Mouse (Mus musculus) CH12.LX (cell line): Measurements from ENCODE around the gene Msl3l2.

Experiments
- CHD1 ChIP-seq: IDR thresholded peaks from 2 replicates; pipeline ENCODE4 v1.6.1; 2012; ENCODE audit warnings: low read depth, low read length, improper control_type of control experiment, inconsistent platforms
- CHD2 ChIP-seq: IDR thresholded peaks from 2 replicates; pipeline ENCODE4 v1.6.1; 2011; ENCODE audit warnings: low read length, improper control_type of control experiment
- CTCF ChIP-seq, 2 experiments: IDR thresholded peaks in 1 of 2; conservative IDR thresholded peaks in 1 of 2; 2 replicates each; pipeline ENCODE4 v1.5.1; 2011 to 2012; ENCODE audit warnings: low read depth in 2 of 2, low read length in 2 of 2, improper control_type of control experiment in 1 of 2, inconsistent platforms in 1 of 2, mild to moderate bottlenecking in 1 of 2, moderate library complexity in 1 of 2
- EP300 ChIP-seq: IDR thresholded peaks from 2 replicates; pipeline ENCODE4 v1.6.1; 2011; ENCODE audit warnings: low read length, improper control_type of control experiment
- ETS1 ChIP-seq: conservative IDR thresholded peaks from 2 replicates; pipeline ENCODE4 v1.6.1; 2012; ENCODE audit warnings: low read depth, mild to moderate bottlenecking, inconsistent platforms, low read length, improper control_type of control experiment, moderate library complexity
- JUN ChIP-seq: IDR thresholded peaks from 2 replicates; pipeline ENCODE4 v1.6.1; 2011; ENCODE audit warnings: low read depth, mild to moderate bottlenecking, low read length, improper control_type of control experiment, moderate library complexity; ENCODE audit not compliant: insufficient read depth
- JUND ChIP-seq: conservative IDR thresholded peaks from 2 replicates; pipeline ENCODE4 v1.6.1; 2011; ENCODE audit warnings: low read depth, low read length, improper control_type of control experiment
- MAFK ChIP-seq: IDR thresholded peaks from 2 replicates; pipeline ENCODE4 v1.6.1; 2011; ENCODE audit warnings: low read length, improper control_type of control experiment; ENCODE audit not compliant: insufficient replicate concordance
- MEF2A ChIP-seq: IDR thresholded peaks from 2 replicates; pipeline ENCODE4 v1.6.1; 2014; ENCODE audit warnings: low read depth, mild to moderate bottlenecking, inconsistent platforms, low read length, improper control_type of control experiment, borderline replicate concordance
- PAX5 ChIP-seq: IDR thresholded peaks from 2 replicates; pipeline ENCODE4 v1.6.1; 2012; ENCODE audit warnings: low read length, inconsistent platforms, mixed read lengths
- POLR2A ChIP-seq: IDR thresholded peaks from 2 replicates; pipeline ENCODE4 v1.6.1; 2011; ENCODE audit warnings: low read depth, mild to moderate bottlenecking, improper control_type of control experiment, low read length
- USF2 ChIP-seq: conservative IDR thresholded peaks from 2 replicates; pipeline ENCODE4 v1.6.1; 2011; ENCODE audit warnings: low read depth, low read length, improper control_type of control experiment

DNA sequence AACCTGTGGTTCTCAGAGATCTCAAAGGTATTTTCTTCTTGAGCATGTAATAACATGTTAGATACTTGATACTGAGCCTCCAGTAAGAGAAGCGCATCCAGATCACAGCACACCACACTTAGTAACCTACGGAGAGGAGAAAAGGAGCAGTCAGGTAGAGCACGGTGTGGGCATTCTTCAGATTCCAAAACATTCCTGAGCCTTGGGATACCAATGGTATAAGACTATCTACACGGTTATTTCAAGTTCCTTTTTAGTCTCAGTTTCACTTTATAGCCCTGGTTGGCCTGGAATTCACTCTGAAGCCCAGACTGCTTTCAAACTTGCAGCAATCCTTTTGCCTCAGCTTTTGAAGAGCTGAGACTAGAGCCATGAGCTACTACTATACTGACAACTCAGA, 17.0 kb upstream of the Msl3l2 start:
- TF ChIP-seq CTCF (conservative IDR thresholded peaks at IDR 0.05 in 1 of 2, IDR thresholded peaks at IDR 0.05 in 1 of 2; ENCODE audit: low read depth in 2 of 2, low read length in 2 of 2), result no peak
- no peak for TF ChIP-seq JUN
- no peak for TF ChIP-seq POLR2A
- no peak for TF ChIP-seq EP300
- no peak for TF ChIP-seq JUND
- TF ChIP-seq USF2, result no peak
- TF ChIP-seq ETS1, result no peak
- no peak for TF ChIP-seq MAFK
- TF ChIP-seq CHD2, result no peak
- no peak for TF ChIP-seq MEF2A
- TF ChIP-seq CHD1, result no peak
- no peak for TF ChIP-seq PAX5
